Mouse (Mus musculus) forebrain, postnatal 0 days (tissue): ENCODE measurements around the gene Dhrs3. TPM values are rescaled to one million over a fixed set of nuclear protein-coding genes. Genes with fewer than 3 reads are reported as not detected.

Source experiments
- ATAC-seq: fragments of 200-750 bp; cut with Nextera tagmentation; 2 replicates; pipeline ENCODE4 v1.8.0; 2017; ENCODE audit warnings: mild to moderate bottlenecking, moderate library complexity
- DNase-seq: peaks from one replicate; pipeline ENCODE4 v3.0.0-alpha.2; 2015
- H3K27ac ChIP-seq: fragments of 300-500 bp; sonication (generic); 2 replicates; pipeline ENCODE4 v1.5.1; 2014; ENCODE audit warnings: low read depth, mild to moderate bottlenecking, antibody characterized with exemption, low read length, moderate library complexity, mixed read lengths
- H3K27me3 ChIP-seq: fragments of 300-500 bp; sonication (generic); 2 replicates; pipeline ENCODE4 v1.6.1; 2014; ENCODE audit warnings: mild to moderate bottlenecking, low read length, mixed read lengths; ENCODE audit not compliant: insufficient read depth
- H3K36me3 ChIP-seq: fragments of 300-500 bp; sonication (generic); 2 replicates; pipeline ENCODE4 v1.6.1; 2014; ENCODE audit warnings: mild to moderate bottlenecking, moderate library complexity; ENCODE audit not compliant: insufficient read depth
- H3K4me1 ChIP-seq: fragments of 300-500 bp; sonication (generic); 2 replicates; pipeline ENCODE4 v1.6.1; 2014; ENCODE audit warnings: antibody characterized with exemption; ENCODE audit not compliant: insufficient read depth
- H3K4me2 ChIP-seq: fragments of 300-500 bp; sonication (generic); 2 replicates; pipeline ENCODE4 v1.6.1; 2014; ENCODE audit warnings: low read depth, mild to moderate bottlenecking, moderate library complexity
- H3K4me3 ChIP-seq: fragments of 300-500 bp; sonication (generic); 2 replicates; pipeline ENCODE4 v1.5.1; 2014; ENCODE audit warnings: low read depth, low read length, mixed read lengths
- H3K9ac ChIP-seq: fragments of 300-500 bp; sonication (generic); 2 replicates; pipeline ENCODE4 v1.6.1; 2014; ENCODE audit warnings: mild to moderate bottlenecking
- H3K9me3 ChIP-seq: fragments of 300-500 bp; sonication (generic); 2 replicates; pipeline ENCODE4 v1.6.1; 2016; ENCODE audit warnings: low read length
- CTCF ChIP-seq: sonication (generic); IDR thresholded peaks from 2 replicates; pipeline ENCODE4 v1.5.1; 2016; ENCODE audit warnings: antibody characterized with exemption, control low read depth, low read depth
- WGBS: fragments of 180-500 bp; shearing (Covaris S2); extraction: QIAGEN DNeasy Blood & Tissue Kit; methylation state at CpG from one replicate; pipeline ENCODE4 v1.1.7; 2014; 5-methylcytosine and 5-hydroxymethylcytosine counted together
- polyA plus RNA-seq: library from polyadenylated mRNA; unstranded; fragments of >200 nt; fragmentation: Nextera tagmentation; extraction: Ambion mirVana; gene quantifications from 2 replicates; pipeline ENCODE4 v1.2.1, GENCODE M21; 2015
- total RNA-seq: library from RNA; depleted of rRNA; stranded (reverse); fragments of >200 nt; gene quantifications from 2 replicates; pipeline ENCODE4 v1.2.3, GENCODE M21; 2014

The Dhrs3 gene
- total and polyA plus RNA-seq, 2 experiments from 2014 or later, result 13.6 to 23.0 TPM

GRCm38 (mm10) chr4:144906978-144907703 lies 14.5 kb downstream of the Dhrs3 start:
- ATAC-seq, result no peak
- Histone ChIP-seq H3K36me3 (no peaks in the 10 kb centered on the region), H3K27ac (no peak overlapping the region)

GRCm38 (mm10) chr4:144908825-144909224 lies 16.2 kb downstream of the Dhrs3 start:
- TF ChIP-seq CTCF, result no peak
- Histone ChIP-seq H3K27me3 (no peaks in the 10 kb centered on the region), H3K27ac (no peak overlapping the region), H3K4me1 (no peaks in the 10 kb centered on the region), H3K36me3 (no peaks in the 10 kb centered on the region), H3K4me3 (no peak overlapping the region), H3K9me3 (no peaks in the 10 kb centered on the region), H3K4me2 (no peak overlapping the region), H3K9ac (no peak overlapping the region)
- no peak for ATAC-seq
- no peak for DNase-seq

More at GRCm38 (mm10) chr4:144906978-144907703, 14.5 kb downstream of the Dhrs3 start:
- H3K4me2 ChIP-seq, result no peak overlapping the region
- no peak overlapping the region for H3K4me3 ChIP-seq
- H3K27me3 ChIP-seq, result no peaks in the 10 kb centered on the region
- H3K9me3 ChIP-seq, result no peaks in the 10 kb centered on the region
- no peak overlapping the region for H3K9ac ChIP-seq
- no peak for TF ChIP-seq CTCF
- no peaks in the 10 kb centered on the region for H3K4me1 ChIP-seq
- WGBS, result 77% methylated on average over 4 of the region's 4 CpGs
- DNase-seq, result no peak

DNA sequence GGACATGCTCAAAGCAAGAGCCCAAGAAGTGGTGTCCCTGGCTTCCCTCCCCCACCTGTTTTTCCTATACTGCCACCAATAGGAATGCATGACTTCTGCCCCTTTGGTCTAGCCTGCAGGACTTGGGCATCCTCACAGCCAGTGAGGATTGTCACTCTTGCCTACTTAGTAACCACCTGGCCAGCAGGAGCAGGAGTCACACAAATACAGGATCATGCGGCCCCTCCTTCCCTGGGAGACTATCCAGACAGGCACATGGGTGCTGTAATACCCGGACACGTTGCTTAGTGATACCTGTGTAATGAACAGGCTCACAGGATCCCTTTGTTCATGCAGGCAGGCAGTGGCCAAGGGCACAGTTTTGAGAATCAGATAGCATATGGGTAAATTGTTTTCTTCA lies 17.7 kb downstream of the Dhrs3 start:
- DNase-seq (no peak), ATAC-seq (no peak)
- Histone ChIP-seq H3K9ac (no peak overlapping the region), H3K4me1 (no peaks in the 10 kb centered on the region), H3K9me3 (no peaks in the 10 kb centered on the region), H3K4me3 (no peak overlapping the region), H3K27me3 (no peaks in the 10 kb centered on the region), H3K4me2 (no peak overlapping the region), H3K27ac (no peak overlapping the region), H3K36me3 (no peaks in the 10 kb centered on the region)
- TF ChIP-seq CTCF, result no peak
- 66% methylated on average over 3 of the region's 3 CpGs for WGBS

GRCm38 (mm10) chr4:144913298-144914152 lies 20.9 kb downstream of the Dhrs3 start:
- ATAC-seq (no peak), DNase-seq (no peak)
- no peak overlapping the region for H3K4me3 ChIP-seq
- H3K27ac ChIP-seq, result no peak overlapping the region
- WGBS, result 81% methylated on average over 6 of the region's 6 CpGs
- no peak overlapping the region for H3K4me2 ChIP-seq
- H3K27me3 ChIP-seq, result no peaks in the 10 kb centered on the region
- no peak overlapping the region for H3K9ac ChIP-seq
- no peaks in the 10 kb centered on the region for H3K36me3 ChIP-seq
- no peaks in the 10 kb centered on the region for H3K4me1 ChIP-seq
- H3K9me3 ChIP-seq, result no peaks in the 10 kb centered on the region
- no peak for TF ChIP-seq CTCF

GRCm38 (mm10) chr4:144916520-144916919 lies 23.9 kb downstream of the Dhrs3 start:
- 94% methylated on average over 6 of the region's 6 CpGs for WGBS

DNA sequence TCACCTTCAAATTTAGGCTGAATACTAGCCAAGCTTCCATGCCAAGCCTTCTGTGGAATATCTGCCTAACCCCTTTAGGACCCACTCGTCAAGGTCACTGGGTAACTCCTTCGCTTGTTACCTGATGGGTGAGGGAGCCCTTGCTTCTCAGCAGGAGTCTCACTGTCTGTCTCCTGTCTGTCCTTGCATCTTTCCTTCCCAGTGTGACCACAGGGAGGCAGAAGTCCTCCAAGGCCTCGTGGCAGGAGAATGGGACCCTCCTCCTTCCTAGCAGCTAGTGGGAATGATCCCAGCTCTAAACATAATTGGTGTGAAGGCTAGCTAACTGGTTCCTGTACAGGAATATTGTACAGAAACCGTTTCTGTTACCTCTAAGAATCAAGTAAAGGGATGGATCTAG lies 24.5 kb downstream of the Dhrs3 start:
- H3K4me2 ChIP-seq, result no peak overlapping the region
- 66% methylated on average over 4 of the region's 4 CpGs for WGBS
- no peaks in the 10 kb centered on the region for H3K27me3 ChIP-seq
- no peaks in the 10 kb centered on the region for H3K4me1 ChIP-seq
- no peak overlapping the region for H3K4me3 ChIP-seq
- H3K9me3 ChIP-seq, result no peaks in the 10 kb centered on the region
- no peaks in the 10 kb centered on the region for H3K36me3 ChIP-seq
- no peak for TF ChIP-seq CTCF
- no peak for DNase-seq
- H3K9ac ChIP-seq, result no peak overlapping the region
- H3K27ac ChIP-seq, result no peak overlapping the region
- no peak for ATAC-seq

More at GRCm38 (mm10) chr4:144916520-144916919, 23.9 kb downstream of the Dhrs3 start:
- Histone ChIP-seq H3K36me3 (no peaks in the 10 kb centered on the region), H3K9me3 (no peaks in the 10 kb centered on the region), H3K4me3 (no peak overlapping the region), H3K4me2 (no peak overlapping the region), H3K9ac (no peak overlapping the region), H3K27ac (no peak overlapping the region), H3K4me1 (no peaks in the 10 kb centered on the region), H3K27me3 (no peaks in the 10 kb centered on the region)
- no peak for TF ChIP-seq CTCF
- ATAC-seq (no peak), DNase-seq (no peak)

DNA sequence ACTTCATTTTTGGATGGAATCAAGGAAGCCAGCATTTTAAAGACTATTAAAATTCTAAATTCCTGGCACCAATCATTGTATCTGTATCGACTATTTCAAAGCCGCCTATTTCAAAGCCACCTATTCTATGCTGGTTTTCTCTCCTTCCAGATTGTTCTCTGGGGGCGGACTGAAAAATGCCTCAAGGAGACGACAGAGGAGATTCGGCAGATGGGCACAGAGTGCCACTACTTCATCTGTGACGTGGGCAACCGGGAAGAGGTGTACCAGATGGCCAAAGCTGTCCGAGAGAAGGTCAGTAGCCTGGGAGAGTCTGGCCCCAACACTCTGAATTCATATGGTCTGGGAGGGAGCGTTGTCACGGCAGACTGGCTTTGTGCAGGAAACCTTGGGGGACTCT lies 25.9 kb downstream of the Dhrs3 start:
- no peak overlapping the region for H3K9ac ChIP-seq
- no peak overlapping the region for H3K4me3 ChIP-seq
- no peaks in the 10 kb centered on the region for H3K27me3 ChIP-seq
- TF ChIP-seq CTCF, result no peak
- no peak overlapping the region for H3K4me2 ChIP-seq
- WGBS, result 91% methylated on average over 10 of the region's 10 CpGs
- no peaks in the 10 kb centered on the region for H3K36me3 ChIP-seq
- no peaks in the 10 kb centered on the region for H3K9me3 ChIP-seq
- H3K4me1 ChIP-seq, result no peaks in the 10 kb centered on the region
- H3K27ac ChIP-seq, result no peak overlapping the region
- no peak for ATAC-seq
- DNase-seq, result no peak
